Mouse (Mus musculus) embryonic fibroblast, embryonic 13.5 days (primary cell): ENCODE results near the gene Pdx1.

Experiments used
- CTCF ChIP-seq: IDR thresholded peaks from 2 replicates; pipeline ENCODE4 v1.5.1; 2011; ENCODE audit warnings: mild to moderate bottlenecking, control low read depth, low read length, moderate library complexity, borderline replicate concordance; ENCODE audit not compliant: insufficient read depth
- POLR2A ChIP-seq: IDR thresholded peaks from 2 replicates; pipeline ENCODE4 v1.6.1; 2011; ENCODE audit warnings: low read depth, mild to moderate bottlenecking, control low read depth, low read length, moderate library complexity

- TF ChIP-seq CTCF (no peak), POLR2A (no peak)
Observed at GRCm38 (mm10) chr5:147292506-147293120, 22.9 kb downstream of the Pdx1 start.
